Mouse (Mus musculus): ENCODE data around the gene Csde1. TPM values are rescaled to one million over a fixed set of nuclear protein-coding genes. Genes with fewer than 3 reads are reported as not detected.

Csde1 gene
- polyA plus RNA-seq, 1 experiment, result 42.5 TPM

GRCm38 (mm10) chr3:103058207-103059157 lies 38.3 kb downstream of the Csde1 start, which contains the start of gene Nras:
Gene Nras (plus strand): TSS chr3:103058285.
- H3K27ac ChIP-seq (ENCODE audit: insufficient read depth, low read depth, low read length), result peak within 1 kb of the TSS; percentile 74
- peak; percentile 95 for DNase-seq
- peak within 1 kb of the TSS; percentile 75 for H3K4me3 ChIP-seq (ENCODE audit: insufficient read depth, low read depth, low read length)
- no peak for TF ChIP-seq CTCF (conservative IDR thresholded peaks at IDR 0.05; ENCODE audit: insufficient read depth, insufficient read length, low read depth, low read length)
- no peak for TF ChIP-seq POLR2A (IDR thresholded peaks at IDR 0.05; ENCODE audit: low read depth, low read length)
- peaks cover 9% of the 10 kb centered on the region for H3K36me3 ChIP-seq (ENCODE audit: control insufficient read depth, insufficient read depth, low read length)
- WGBS, result 1% methylated on average over 46 of the region's 46 CpGs
- no peaks in the 10 kb centered on the region for H3K27me3 ChIP-seq (replicated peaks; ENCODE audit: control insufficient read depth, insufficient read depth, low read length)
- peaks cover 6% of the 10 kb centered on the region; the same call in 1 of the 2 replicates for H3K4me1 ChIP-seq (ENCODE audit: control insufficient read depth, insufficient read depth, low read length)

GRCm38 (mm10) chr3:103066927-103067326 lies 46.7 kb downstream of the Csde1 start:
- peaks cover 19% of the 10 kb centered on the region for H3K36me3 ChIP-seq (ENCODE audit: control insufficient read depth, insufficient read depth, low read length)
- WGBS, result 86% methylated on average over 8 of the region's 8 CpGs
- H3K27ac ChIP-seq (ENCODE audit: insufficient read depth, low read depth, low read length), result no peak overlapping the region
- H3K4me1 ChIP-seq (ENCODE audit: control insufficient read depth, insufficient read depth, low read length), result no peaks in the 10 kb centered on the region
- TF ChIP-seq CTCF (conservative IDR thresholded peaks at IDR 0.05; ENCODE audit: insufficient read depth, insufficient read length, low read depth, low read length), result no peak
- DNase-seq, result no peak
- no peak overlapping the region for H3K4me3 ChIP-seq (ENCODE audit: insufficient read depth, low read depth, low read length)
- H3K27me3 ChIP-seq (replicated peaks; ENCODE audit: control insufficient read depth, insufficient read depth, low read length), result no peaks in the 10 kb centered on the region

- Histone ChIP-seq H3K36me3 (ENCODE audit: control insufficient read depth, insufficient read depth, low read length) (peaks cover 12% of the 10 kb centered on the region), H3K4me1 (ENCODE audit: control insufficient read depth, insufficient read depth, low read length) (no peaks in the 10 kb centered on the region), H3K27ac (ENCODE audit: insufficient read depth, low read depth, low read length) (no peak overlapping the region), H3K27me3 (replicated peaks; ENCODE audit: control insufficient read depth, insufficient read depth, low read length) (no peaks in the 10 kb centered on the region), H3K4me3 (ENCODE audit: insufficient read depth, low read depth, low read length) (no peak overlapping the region)
- no peak for DNase-seq
- TF ChIP-seq POLR2A (IDR thresholded peaks at IDR 0.05; ENCODE audit: low read depth, low read length) (no peak), CTCF (conservative IDR thresholded peaks at IDR 0.05; ENCODE audit: insufficient read depth, insufficient read length, low read depth, low read length) (no peak)
- WGBS, result 84% methylated on average over 6 of the region's 6 CpGs
Observed at GRCm38 (mm10) chr3:103068971-103069370, 48.7 kb downstream of the Csde1 start.

- WGBS, result 41% methylated on average over 5 of the region's 5 CpGs
- H3K27ac ChIP-seq (ENCODE audit: insufficient read depth, low read depth, low read length), result no peak within 1 kb of the TSS
- TF ChIP-seq CTCF (conservative IDR thresholded peaks at IDR 0.05; ENCODE audit: insufficient read depth, insufficient read length, low read depth, low read length), result no peak
- TF ChIP-seq POLR2A (IDR thresholded peaks at IDR 0.05; ENCODE audit: low read depth, low read length), result no peak
- H3K4me1 ChIP-seq (ENCODE audit: control insufficient read depth, insufficient read depth, low read length), result no peaks in the 10 kb centered on the region
- H3K36me3 ChIP-seq (ENCODE audit: control insufficient read depth, insufficient read depth, low read length), result no peaks in the 10 kb centered on the region; the same call in 1 of the 2 replicates
- DNase-seq, result no peak
- no peaks in the 10 kb centered on the region for H3K27me3 ChIP-seq (replicated peaks; ENCODE audit: control insufficient read depth, insufficient read depth, low read length)
- H3K4me3 ChIP-seq (ENCODE audit: insufficient read depth, low read depth, low read length), result no peak within 1 kb of the TSS
Observed at GRCm38 (mm10) chr3:103073771-103074170, 53.5 kb downstream of the Csde1 start, which contains the start of gene Ampd1. Gene Ampd1 (plus strand): TSS chr3:103074014.

GRCm38 (mm10) chr3:103075871-103076270 lies 55.6 kb downstream of the Csde1 start:
- Histone ChIP-seq H3K36me3 (ENCODE audit: control insufficient read depth, insufficient read depth, low read length) (no peaks in the 10 kb centered on the region), H3K4me3 (ENCODE audit: insufficient read depth, low read depth, low read length) (no peak overlapping the region), H3K4me1 (ENCODE audit: control insufficient read depth, insufficient read depth, low read length) (no peaks in the 10 kb centered on the region), H3K27me3 (replicated peaks; ENCODE audit: control insufficient read depth, insufficient read depth, low read length) (no peaks in the 10 kb centered on the region), H3K27ac (ENCODE audit: insufficient read depth, low read depth, low read length) (no peak overlapping the region)
- no peak for DNase-seq
- WGBS, result 72% methylated on average over 9 of the region's 9 CpGs
- TF ChIP-seq POLR2A (IDR thresholded peaks at IDR 0.05; ENCODE audit: low read depth, low read length), result no peak
- no peak for TF ChIP-seq CTCF (conservative IDR thresholded peaks at IDR 0.05; ENCODE audit: insufficient read depth, insufficient read length, low read depth, low read length)

- WGBS, result 83% methylated on average over 9 of the region's 9 CpGs
Observed at GRCm38 (mm10) chr3:103076476-103076875, 56.2 kb downstream of the Csde1 start.

GRCm38 (mm10) chr3:103079301-103079700 lies 59.1 kb downstream of the Csde1 start:
- Histone ChIP-seq H3K4me1 (ENCODE audit: control insufficient read depth, insufficient read depth, low read length) (no peaks in the 10 kb centered on the region), H3K27ac (ENCODE audit: insufficient read depth, low read depth, low read length) (no peak overlapping the region), H3K27me3 (replicated peaks; ENCODE audit: control insufficient read depth, insufficient read depth, low read length) (no peaks in the 10 kb centered on the region), H3K36me3 (ENCODE audit: control insufficient read depth, insufficient read depth, low read length) (no peaks in the 10 kb centered on the region), H3K4me3 (ENCODE audit: insufficient read depth, low read depth, low read length) (no peak overlapping the region)
- DNase-seq, result no peak
- WGBS, result 86% methylated on average over 9 of the region's 9 CpGs
- TF ChIP-seq POLR2A (IDR thresholded peaks at IDR 0.05; ENCODE audit: low read depth, low read length) (no peak), CTCF (conservative IDR thresholded peaks at IDR 0.05; ENCODE audit: insufficient read depth, insufficient read length, low read depth, low read length) (no peak)

More at GRCm38 (mm10) chr3:103076476-103076875, 56.2 kb downstream of the Csde1 start:
- Histone ChIP-seq H3K27me3 (replicated peaks; ENCODE audit: control insufficient read depth, insufficient read depth, low read length) (no peaks in the 10 kb centered on the region), H3K4me3 (ENCODE audit: insufficient read depth, low read depth, low read length) (no peak overlapping the region), H3K36me3 (ENCODE audit: control insufficient read depth, insufficient read depth, low read length) (no peaks in the 10 kb centered on the region), H3K4me1 (ENCODE audit: control insufficient read depth, insufficient read depth, low read length) (no peaks in the 10 kb centered on the region), H3K27ac (ENCODE audit: insufficient read depth, low read depth, low read length) (no peak overlapping the region)
- TF ChIP-seq CTCF (conservative IDR thresholded peaks at IDR 0.05; ENCODE audit: insufficient read depth, insufficient read length, low read depth, low read length) (no peak), POLR2A (IDR thresholded peaks at IDR 0.05; ENCODE audit: low read depth, low read length) (no peak)
- DNase-seq, result no peak

All from kidney, adult 2 months (tissue).